Mouse (Mus musculus): ENCODE results near the gene Emx2. TPM values are rescaled to one million over a fixed set of nuclear protein-coding genes. Genes with fewer than 3 reads are reported as not detected.

The Emx2 gene
- polyA plus RNA-seq, 1 experiment from 2014 or later: 19.1 TPM

- Histone ChIP-seq H3K36me3 (ENCODE audit: control insufficient read depth, insufficient read depth, low read length) (no peaks in the 10 kb centered on the region), H3K9ac (replicated peaks; ENCODE audit: low read length) (no peak overlapping the region), H3K4me2 (ENCODE audit: low read length) (peak overlapping the region; percentile 52), H3K9me3 (ENCODE audit: control insufficient read depth, low read length) (no peaks in the 10 kb centered on the region), H3K4me1 (ENCODE audit: control insufficient read depth, insufficient read depth, low read length) (peaks cover 19% of the 10 kb centered on the region), H3K27me3 (ENCODE audit: control insufficient read depth, insufficient read depth, low read length) (peaks cover 83% of the 10 kb centered on the region), H3K4me3 (replicated peaks; ENCODE audit: low read depth, low read length) (no peak overlapping the region), H3K27ac (replicated peaks; ENCODE audit: low read depth, low read length) (peak overlapping the region; percentile 6; the same call in 1 of the 2 replicates)
- DNase-seq: peak; percentile 56
- 3% methylated on average over 10 of the region's 10 CpGs for WGBS
- ATAC-seq (ENCODE audit: low FRiP score, low TSS enrichment): no peak
Measured at GRCm38 (mm10) chr19:59465751-59466410, 7.7 kb downstream of the Emx2 start.

- H3K27me3 ChIP-seq (ENCODE audit: control insufficient read depth, insufficient read depth, low read length): peaks cover 87% of the 10 kb centered on the region
- WGBS: under 1% methylated on average over 6 of the region's 6 CpGs
- ATAC-seq (ENCODE audit: low FRiP score, low TSS enrichment): no peak
- H3K4me1 ChIP-seq (ENCODE audit: control insufficient read depth, insufficient read depth, low read length): peaks cover 22% of the 10 kb centered on the region
- no peak overlapping the region for H3K9ac ChIP-seq (replicated peaks; ENCODE audit: low read length)
- H3K4me2 ChIP-seq (ENCODE audit: low read length): peak overlapping the region; percentile 52
- no peaks in the 10 kb centered on the region for H3K36me3 ChIP-seq (ENCODE audit: control insufficient read depth, insufficient read depth, low read length)
- no peaks in the 10 kb centered on the region for H3K9me3 ChIP-seq (ENCODE audit: control insufficient read depth, low read length)
- H3K27ac ChIP-seq (replicated peaks; ENCODE audit: low read depth, low read length): peak overlapping the region; percentile 6; the same call in 1 of the 2 replicates
- H3K4me3 ChIP-seq (replicated peaks; ENCODE audit: low read depth, low read length): peak overlapping the region; percentile 1; the same call in 1 of the 2 replicates
- DNase-seq: peak; percentile 41
Measured at GRCm38 (mm10) chr19:59466417-59466937, 8.3 kb downstream of the Emx2 start.

GRCm38 (mm10) chr19:59467016-59467412 is 8.8 kb downstream of the Emx2 start:
- Histone ChIP-seq H3K9me3 (ENCODE audit: control insufficient read depth, low read length) (no peaks in the 10 kb centered on the region), H3K4me2 (ENCODE audit: low read length) (peak overlapping the region; percentile 52), H3K27ac (replicated peaks; ENCODE audit: low read depth, low read length) (peak overlapping the region; percentile 63; the same call in 1 of the 2 replicates), H3K4me3 (replicated peaks; ENCODE audit: low read depth, low read length) (peak overlapping the region; percentile 1; the same call in 1 of the 2 replicates), H3K36me3 (ENCODE audit: control insufficient read depth, insufficient read depth, low read length) (no peaks in the 10 kb centered on the region), H3K4me1 (ENCODE audit: control insufficient read depth, insufficient read depth, low read length) (peaks cover 22% of the 10 kb centered on the region), H3K9ac (replicated peaks; ENCODE audit: low read length) (no peak overlapping the region; the same call in 1 of the 2 replicates), H3K27me3 (ENCODE audit: control insufficient read depth, insufficient read depth, low read length) (peaks cover 87% of the 10 kb centered on the region)
- DNase-seq (peak; percentile 74), ATAC-seq (ENCODE audit: low FRiP score, low TSS enrichment) (no peak; the same call in 1 of the 2 replicates)
- 1% methylated on average over 19 of the region's 19 CpGs for whole genome bisulfite sequencing

GRCm38 (mm10) chr19:59467413-59468064 is 9.4 kb downstream of the Emx2 start:
- WGBS: under 1% methylated on average over 23 of the region's 23 CpGs
- H3K36me3 ChIP-seq (ENCODE audit: control insufficient read depth, insufficient read depth, low read length): no peaks in the 10 kb centered on the region
- H3K4me1 ChIP-seq (ENCODE audit: control insufficient read depth, insufficient read depth, low read length): peaks cover 22% of the 10 kb centered on the region
- H3K9me3 ChIP-seq (ENCODE audit: control insufficient read depth, low read length): no peaks in the 10 kb centered on the region
- H3K9ac ChIP-seq (replicated peaks; ENCODE audit: low read length): no peak overlapping the region; the same call in 1 of the 2 replicates
- H3K27ac ChIP-seq (replicated peaks; ENCODE audit: low read depth, low read length): peak overlapping the region; percentile 63; the same call in 1 of the 2 replicates
- DNase-seq (peak; percentile 37), ATAC-seq (ENCODE audit: low FRiP score, low TSS enrichment) (peak; percentile 36; the same call in 1 of the 2 replicates)
- peak overlapping the region; percentile 10; the same call in 1 of the 2 replicates for H3K4me3 ChIP-seq (replicated peaks; ENCODE audit: low read depth, low read length)
- H3K4me2 ChIP-seq (ENCODE audit: low read length): peak overlapping the region; percentile 52
- peaks cover 88% of the 10 kb centered on the region for H3K27me3 ChIP-seq (ENCODE audit: control insufficient read depth, insufficient read depth, low read length)

GRCm38 (mm10) chr19:59468065-59468810 is 10.1 kb downstream of the Emx2 start:
- H3K4me1 ChIP-seq (ENCODE audit: control insufficient read depth, insufficient read depth, low read length): peaks cover 22% of the 10 kb centered on the region
- 2% methylated on average over 25 of the region's 27 CpGs for WGBS
- H3K9ac ChIP-seq (replicated peaks; ENCODE audit: low read length): no peak overlapping the region
- no peaks in the 10 kb centered on the region for H3K9me3 ChIP-seq (ENCODE audit: control insufficient read depth, low read length)
- peak overlapping the region; percentile 63; the same call in 1 of the 2 replicates for H3K27ac ChIP-seq (replicated peaks; ENCODE audit: low read depth, low read length)
- H3K27me3 ChIP-seq (ENCODE audit: control insufficient read depth, insufficient read depth, low read length): peaks cover 87% of the 10 kb centered on the region
- ATAC-seq (ENCODE audit: low FRiP score, low TSS enrichment) (no peak), DNase-seq (peak; percentile 37)
- peak overlapping the region; percentile 52 for H3K4me2 ChIP-seq (ENCODE audit: low read length)
- no peaks in the 10 kb centered on the region for H3K36me3 ChIP-seq (ENCODE audit: control insufficient read depth, insufficient read depth, low read length)
- 0 out of 2 replicates have a peak overlapping the region, but pooled peaks have one; percentile 10 for H3K4me3 ChIP-seq (replicated peaks; ENCODE audit: low read depth, low read length)

- DNase-seq (peak; percentile 75), ATAC-seq (ENCODE audit: low FRiP score, low TSS enrichment) (peak; percentile 38; the same call in 1 of the 2 replicates)
- Histone ChIP-seq H3K4me1 (ENCODE audit: control insufficient read depth, insufficient read depth, low read length) (peaks cover 22% of the 10 kb centered on the region), H3K4me2 (ENCODE audit: low read length) (peak overlapping the region; percentile 52), H3K9me3 (ENCODE audit: control insufficient read depth, low read length) (no peaks in the 10 kb centered on the region), H3K27ac (replicated peaks; ENCODE audit: low read depth, low read length) (0 out of 2 replicates have a peak overlapping the region, but pooled peaks have one; percentile 9), H3K9ac (replicated peaks; ENCODE audit: low read length) (no peak overlapping the region), H3K4me3 (replicated peaks; ENCODE audit: low read depth, low read length) (peak overlapping the region; percentile 17; the same call in 1 of the 2 replicates), H3K36me3 (ENCODE audit: control insufficient read depth, insufficient read depth, low read length) (no peaks in the 10 kb centered on the region), H3K27me3 (ENCODE audit: control insufficient read depth, insufficient read depth, low read length) (peaks cover 81% of the 10 kb centered on the region)
- under 1% methylated on average over 35 of the region's 35 CpGs for WGBS
Measured at GRCm38 (mm10) chr19:59469035-59469949, 11.1 kb downstream of the Emx2 start.

GRCm38 (mm10) chr19:59470074-59470630 is 12.0 kb downstream of the Emx2 start:
- H3K27me3 ChIP-seq (ENCODE audit: control insufficient read depth, insufficient read depth, low read length): peaks cover 73% of the 10 kb centered on the region
- H3K9me3 ChIP-seq (ENCODE audit: control insufficient read depth, low read length): no peaks in the 10 kb centered on the region
- DNase-seq (peak; percentile 27), ATAC-seq (ENCODE audit: low FRiP score, low TSS enrichment) (no peak)
- WGBS: 9% methylated on average over 11 of the region's 11 CpGs
- H3K4me1 ChIP-seq (ENCODE audit: control insufficient read depth, insufficient read depth, low read length): peaks cover 22% of the 10 kb centered on the region
- H3K4me3 ChIP-seq (replicated peaks; ENCODE audit: low read depth, low read length): no peak overlapping the region
- H3K4me2 ChIP-seq (ENCODE audit: low read length): no peak overlapping the region
- no peak overlapping the region for H3K9ac ChIP-seq (replicated peaks; ENCODE audit: low read length)
- H3K27ac ChIP-seq (replicated peaks; ENCODE audit: low read depth, low read length): no peak overlapping the region
- H3K36me3 ChIP-seq (ENCODE audit: control insufficient read depth, insufficient read depth, low read length): no peaks in the 10 kb centered on the region
